Mouse (Mus musculus) thymus, adult 2 months (tissue): Measurements from ENCODE around the gene Ubr4. TPM values are rescaled to one million over a fixed set of nuclear protein-coding genes. Genes with fewer than 3 reads are reported as not detected.

Experiments
- DNase-seq: peaks from one replicate; pipeline ENCODE4 v3.0.0; 2021
- H3K27ac ChIP-seq: fragments of 200-500 bp; 2 replicates; pipeline ENCODE4 v1.5.1; 2012; ENCODE audit warnings: low read length, control low read depth; ENCODE audit not compliant: control insufficient read depth, insufficient read depth
- H3K27me3 ChIP-seq: fragments of 200-500 bp; 2 replicates; pipeline ENCODE4 v1.6.1; 2012; ENCODE audit warnings: mild to moderate bottlenecking, low read length, moderate library complexity, mixed read lengths; ENCODE audit not compliant: control insufficient read depth, insufficient read depth
- H3K36me3 ChIP-seq: fragments of 200-500 bp; 2 replicates; pipeline ENCODE4 v1.6.1; 2012; ENCODE audit warnings: mild to moderate bottlenecking, low read length, moderate library complexity; ENCODE audit not compliant: control insufficient read depth, insufficient read depth
- H3K4me1 ChIP-seq: fragments of 200-500 bp; replicated peaks from 2 replicates; pipeline ENCODE4 v1.6.1; 2012; ENCODE audit warnings: low read length; ENCODE audit not compliant: control insufficient read depth, insufficient read depth
- H3K4me3 ChIP-seq: fragments of 200-500 bp; 2 replicates; pipeline ENCODE4 v1.5.1; 2012; ENCODE audit warnings: mild to moderate bottlenecking, low read length, control low read depth, moderate library complexity; ENCODE audit not compliant: control insufficient read depth, insufficient read depth
- CTCF ChIP-seq: fragments of 200-500 bp; IDR thresholded peaks from 2 replicates; pipeline ENCODE4 v1.5.1; 2012; ENCODE audit warnings: mild to moderate bottlenecking, control low read depth, low read length, moderate library complexity, borderline replicate concordance; ENCODE audit not compliant: control insufficient read depth, poor library complexity, insufficient read depth; ENCODE audit errors: extremely low read depth
- POLR2A ChIP-seq: fragments of 200-500 bp; IDR thresholded peaks from 2 replicates; pipeline ENCODE4 v1.6.1; 2012; ENCODE audit warnings: mild to moderate bottlenecking, low read length, control low read depth, moderate library complexity; ENCODE audit not compliant: control insufficient read depth, poor library complexity, insufficient read depth; ENCODE audit errors: extremely low read depth
- WGBS: fragments of 180-500 bp; shearing (Covaris S2); methylation state at CpG from one replicate; pipeline ENCODE4 v1.1.7; 2018; 5-methylcytosine and 5-hydroxymethylcytosine counted together
- polyA plus RNA-seq: library from polyadenylated mRNA; depleted of rRNA; stranded (reverse); fragments of >200 nt; gene quantifications from 2 replicates; pipeline ENCODE4 v1.2.3, GENCODE M21; 2012

Gene Ubr4
- polyA plus RNA-seq, 1 experiment = 301 TPM

DNA sequence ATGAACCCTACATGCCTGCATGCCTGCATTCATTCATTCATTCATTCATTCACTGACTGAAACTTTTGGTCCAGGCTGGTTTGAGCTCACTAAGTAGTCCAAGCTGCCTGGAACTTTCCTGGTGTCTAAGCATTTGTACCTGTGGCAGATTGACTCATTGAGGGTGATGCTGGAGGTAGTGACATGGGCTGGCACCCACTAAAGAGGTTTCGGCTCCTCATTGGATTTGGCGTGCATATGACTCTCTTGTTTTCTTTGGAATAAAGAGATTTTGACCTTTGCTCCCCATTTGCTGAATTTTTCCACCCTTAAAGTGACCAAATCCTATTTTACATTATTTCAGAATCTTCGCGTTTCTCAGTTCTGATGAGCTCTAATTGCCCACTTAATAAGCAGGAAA lies 37.1 kb downstream of the Ubr4 start:
- no peaks in the 10 kb centered on the region for H3K4me1 ChIP-seq
- H3K27me3 ChIP-seq = no peaks in the 10 kb centered on the region
- peaks cover 43% of the 10 kb centered on the region for H3K36me3 ChIP-seq
- no peak for DNase-seq
- WGBS = 93% methylated on average over 4 of the region's 4 CpGs
- TF ChIP-seq CTCF (no peak), POLR2A (no peak)
- H3K4me3 ChIP-seq = no peak overlapping the region
- H3K27ac ChIP-seq = no peak overlapping the region

DNA sequence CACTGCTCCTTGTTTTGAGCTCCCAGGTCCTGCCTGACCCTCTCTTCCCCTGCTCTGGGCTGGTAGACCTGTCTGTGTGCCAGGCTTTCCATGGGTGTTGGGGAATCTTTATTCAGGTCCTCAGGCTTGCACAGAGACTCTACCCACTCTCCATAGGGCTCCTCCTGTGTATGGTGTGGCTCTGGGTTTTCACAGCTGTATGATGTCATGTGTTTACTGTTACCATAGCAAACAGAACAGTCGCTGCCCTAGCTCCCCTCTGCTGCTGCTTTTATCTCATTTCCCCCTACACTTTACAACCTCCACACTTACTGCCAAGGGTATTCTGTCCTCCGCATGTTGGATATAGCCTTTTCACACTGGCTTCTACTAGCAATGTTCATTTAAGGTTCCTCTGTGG lies 43.0 kb downstream of the Ubr4 start:
- TF ChIP-seq POLR2A (no peak), CTCF (no peak)

DNA sequence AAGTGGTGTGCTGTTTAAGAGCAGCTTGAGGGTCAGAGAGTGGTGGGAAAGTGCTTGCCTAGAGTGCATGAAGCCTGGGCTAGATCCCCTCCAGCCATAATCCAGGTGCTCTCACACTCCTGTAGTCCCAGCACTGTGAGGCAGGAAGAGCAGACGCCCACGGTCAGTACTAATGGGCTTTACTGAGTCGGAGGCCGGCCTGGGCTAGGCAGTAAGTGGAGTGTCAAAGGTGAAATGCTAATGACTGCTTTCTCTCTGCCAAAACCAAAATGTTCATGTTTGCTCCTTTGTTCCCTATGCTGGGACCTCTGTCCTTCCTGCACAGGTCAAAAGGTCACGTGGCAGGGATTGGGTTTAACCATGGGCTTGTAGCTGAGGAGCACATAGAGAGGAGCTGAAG lies 48.1 kb downstream of the Ubr4 start:
- no peak for DNase-seq
- Histone ChIP-seq H3K27ac (no peak overlapping the region), H3K36me3 (peaks cover 84% of the 10 kb centered on the region), H3K4me3 (no peak overlapping the region), H3K27me3 (no peaks in the 10 kb centered on the region), H3K4me1 (no peaks in the 10 kb centered on the region)
- 98% methylated on average over 5 of the region's 5 CpGs for WGBS
- no peak for TF ChIP-seq POLR2A
- no peak for TF ChIP-seq CTCF

More for the DNA sequence above, 43.0 kb downstream of the Ubr4 start:
- H3K27ac ChIP-seq = no peak overlapping the region
- no peaks in the 10 kb centered on the region for H3K27me3 ChIP-seq
- no peak for DNase-seq
- H3K4me1 ChIP-seq = no peaks in the 10 kb centered on the region
- peaks cover 78% of the 10 kb centered on the region for H3K36me3 ChIP-seq
- WGBS = 75% methylated on average over 2 of the region's 2 CpGs
- no peak overlapping the region for H3K4me3 ChIP-seq

GRCm38 (mm10) chr4:139403214-139403613 lies 50.8 kb downstream of the Ubr4 start:
- no peaks in the 10 kb centered on the region for H3K4me1 ChIP-seq
- no peak for DNase-seq
- no peaks in the 10 kb centered on the region for H3K27me3 ChIP-seq
- H3K36me3 ChIP-seq = peaks cover 87% of the 10 kb centered on the region
- TF ChIP-seq CTCF (no peak), POLR2A (no peak)
- H3K27ac ChIP-seq = no peak overlapping the region
- H3K4me3 ChIP-seq = no peak overlapping the region
- WGBS = 94% methylated on average over 14 of the region's 14 CpGs

DNA sequence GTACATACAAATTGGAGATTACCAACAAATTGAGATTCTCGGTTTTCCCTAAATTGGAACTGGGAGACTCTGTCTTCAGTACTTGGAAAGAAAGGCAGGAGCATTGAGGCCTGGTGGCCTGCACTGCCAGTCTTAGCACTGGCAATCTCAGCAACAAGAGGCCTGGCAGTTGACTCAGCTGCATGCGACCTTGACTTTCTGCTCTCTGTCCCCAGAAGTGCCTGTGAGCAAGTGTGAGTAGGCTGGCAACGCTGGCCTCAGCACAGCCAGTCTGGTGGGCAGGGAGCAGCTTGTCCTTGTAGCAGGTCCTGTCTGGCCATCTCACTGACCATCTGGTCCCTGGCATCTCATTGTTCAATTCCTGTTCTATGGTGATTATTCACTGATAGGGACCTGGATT lies 58.9 kb downstream of the Ubr4 start:
- TF ChIP-seq POLR2A (no peak), CTCF (no peak)
- H3K4me3 ChIP-seq = no peak overlapping the region
- no peak for DNase-seq
- H3K4me1 ChIP-seq = no peaks in the 10 kb centered on the region
- WGBS = 93% methylated on average over 3 of the region's 3 CpGs
- H3K36me3 ChIP-seq = peaks cover 94% of the 10 kb centered on the region
- no peaks in the 10 kb centered on the region for H3K27me3 ChIP-seq
- H3K27ac ChIP-seq = no peak overlapping the region

GRCm38 (mm10) chr4:139417868-139418267 lies 65.5 kb downstream of the Ubr4 start:
- H3K27ac ChIP-seq = no peak overlapping the region
- H3K27me3 ChIP-seq = no peaks in the 10 kb centered on the region
- H3K36me3 ChIP-seq = peaks cover 91% of the 10 kb centered on the region
- TF ChIP-seq POLR2A (no peak), CTCF (no peak)
- no peak for DNase-seq
- no peaks in the 10 kb centered on the region for H3K4me1 ChIP-seq
- 83% methylated on average over 1 of the region's 1 CpGs for WGBS
- no peak overlapping the region for H3K4me3 ChIP-seq

- Histone ChIP-seq H3K4me1 (no peaks in the 10 kb centered on the region), H3K36me3 (peaks cover 91% of the 10 kb centered on the region), H3K27ac (no peak overlapping the region), H3K27me3 (no peaks in the 10 kb centered on the region), H3K4me3 (no peak overlapping the region)
- TF ChIP-seq POLR2A = no peak
- no peak for TF ChIP-seq CTCF
- DNase-seq = no peak
- 97% methylated on average over 7 of the region's 7 CpGs for WGBS
These were observed 69.2 kb downstream of the Ubr4 start for GRCm38 (mm10) chr4:139421621-139422020.
